Mouse (Mus musculus) limb, embryonic 15.5 days (tissue): ENCODE data around the gene Gdf15. TPM values are rescaled to one million over a fixed set of nuclear protein-coding genes. Genes with fewer than 3 reads are reported as not detected.

Experiments used
- ATAC-seq: fragments of 200-750 bp; cut with Nextera tagmentation; 2 replicates; pipeline ENCODE4 v1.8.0; 2017; ENCODE audit warnings: low read depth, moderate TSS enrichment; ENCODE audit not compliant: insufficient number of reproducible peaks, low FRiP score, low TSS enrichment
- H3K27ac ChIP-seq: fragments of 300-500 bp; sonication (generic); 2 replicates; pipeline ENCODE4 v1.5.1; 2015; ENCODE audit warnings: moderate library complexity, mild to moderate bottlenecking, inconsistent platforms
- H3K27me3 ChIP-seq: fragments of 300-500 bp; sonication (generic); 2 replicates; pipeline ENCODE4 v1.6.1; 2015; ENCODE audit warnings: inconsistent platforms
- H3K36me3 ChIP-seq: fragments of 300-500 bp; sonication (generic); 2 replicates; pipeline ENCODE4 v1.6.1; 2015; ENCODE audit warnings: inconsistent platforms
- H3K4me1 ChIP-seq: fragments of 300-500 bp; sonication (generic); 2 replicates; pipeline ENCODE4 v1.6.1; 2015; ENCODE audit warnings: inconsistent platforms
- H3K4me2 ChIP-seq: fragments of 300-500 bp; sonication (generic); 2 replicates; pipeline ENCODE4 v1.6.1; 2015; ENCODE audit warnings: mild to moderate bottlenecking, inconsistent platforms
- H3K4me3 ChIP-seq: fragments of 300-500 bp; sonication (generic); 2 replicates; pipeline ENCODE4 v1.5.1; 2015; ENCODE audit warnings: mild to moderate bottlenecking, inconsistent platforms
- H3K9ac ChIP-seq: fragments of 300-500 bp; sonication (generic); 2 replicates; pipeline ENCODE4 v1.6.1; 2015; ENCODE audit warnings: inconsistent platforms
- H3K9me3 ChIP-seq: fragments of 300-500 bp; sonication (generic); 2 replicates; pipeline ENCODE4 v1.6.1; 2016; ENCODE audit warnings: inconsistent platforms
- WGBS: fragments of 180-500 bp; shearing (Covaris S2); methylation state at CpG from one replicate; pipeline ENCODE4 v1.1.7; 2015; 5-methylcytosine and 5-hydroxymethylcytosine counted together
- polyA plus RNA-seq: library from polyadenylated mRNA; unstranded; fragments of >200 nt; fragmentation: Nextera tagmentation; extraction: Ambion mirVana; gene quantifications from 2 replicates; pipeline ENCODE4 v1.2.1, GENCODE M21; 2015

The Gdf15 gene
- polyA plus RNA-seq, 1 experiment from 2014 or later: 0.24 TPM

GRCm38 (mm10) chr8:70671615-70672324 is 39.5 kb upstream of the Gdf15 start:
- H3K4me1 ChIP-seq: peaks cover 18% of the 10 kb centered on the region
- WGBS: 72% methylated on average over 10 of the region's 10 CpGs
- no peaks in the 10 kb centered on the region for H3K27me3 ChIP-seq
- 0 out of 2 replicates have a peak, but pooled peaks cover 5% of the 10 kb centered on the region for H3K36me3 ChIP-seq
- H3K9ac ChIP-seq: no peak overlapping the region
- no peak overlapping the region for H3K4me2 ChIP-seq
- H3K9me3 ChIP-seq: no peaks in the 10 kb centered on the region
- H3K4me3 ChIP-seq: no peak overlapping the region
- no peak for ATAC-seq
- no peak overlapping the region for H3K27ac ChIP-seq

- no peaks in the 10 kb centered on the region for H3K9me3 ChIP-seq
- no peak overlapping the region for H3K4me2 ChIP-seq
- peak overlapping the region; percentile 22; the same call in 1 of the 2 replicates for H3K27ac ChIP-seq
- 67% methylated on average over 5 of the region's 5 CpGs for WGBS
- no peaks in the 10 kb centered on the region for H3K36me3 ChIP-seq
- no peak overlapping the region for H3K4me3 ChIP-seq
- H3K9ac ChIP-seq: no peak overlapping the region
- H3K27me3 ChIP-seq: no peaks in the 10 kb centered on the region
- no peak for ATAC-seq
- no peaks in the 10 kb centered on the region for H3K4me1 ChIP-seq
Measured at GRCm38 (mm10) chr8:70667071-70667470, 34.8 kb upstream of the Gdf15 start.

- Histone ChIP-seq H3K9ac (no peak overlapping the region), H3K4me1 (peaks cover under 1% of the 10 kb centered on the region), H3K27ac (no peak overlapping the region), H3K36me3 (no peaks in the 10 kb centered on the region), H3K9me3 (no peaks in the 10 kb centered on the region), H3K4me2 (no peak overlapping the region), H3K27me3 (no peaks in the 10 kb centered on the region), H3K4me3 (no peak overlapping the region)
- WGBS: 60% methylated on average over 2 of the region's 2 CpGs
- no peak for ATAC-seq
Measured at GRCm38 (mm10) chr8:70665599-70665998, 33.3 kb upstream of the Gdf15 start.

- no peak overlapping the region for H3K27ac ChIP-seq
- peaks cover 9% of the 10 kb centered on the region for H3K4me1 ChIP-seq
- no peak overlapping the region for H3K4me3 ChIP-seq
- no peak for ATAC-seq
- no peaks in the 10 kb centered on the region for H3K27me3 ChIP-seq
- H3K9me3 ChIP-seq: no peaks in the 10 kb centered on the region
- H3K36me3 ChIP-seq: no peaks in the 10 kb centered on the region
- H3K4me2 ChIP-seq: no peak overlapping the region
- no peak overlapping the region for H3K9ac ChIP-seq
- 54% methylated on average over 3 of the region's 3 CpGs for WGBS
Measured at GRCm38 (mm10) chr8:70664631-70665030, 32.4 kb upstream of the Gdf15 start.

- no peak for ATAC-seq
- WGBS: 72% methylated on average over 4 of the region's 4 CpGs
- H3K4me1 ChIP-seq: peaks cover 13% of the 10 kb centered on the region
Measured at GRCm38 (mm10) chr8:70663691-70664090, 31.4 kb upstream of the Gdf15 start.

GRCm38 (mm10) chr8:70660273-70660725 is 28.0 kb upstream of the Gdf15 start, which contains the start of gene Pgpep1:
Gene Pgpep1 (minus strand): TSS chr8:70660388.
- H3K9me3 ChIP-seq: no peaks in the 10 kb centered on the region
- no peaks in the 10 kb centered on the region for H3K27me3 ChIP-seq
- H3K27ac ChIP-seq: peak within 1 kb of the TSS; percentile 85
- peak within 1 kb of the TSS; percentile 73 for H3K4me3 ChIP-seq
- peaks cover 26% of the 10 kb centered on the region for H3K4me1 ChIP-seq
- peak; percentile 15; the same call in 1 of the 2 replicates for ATAC-seq
- peak within 1 kb of the TSS; percentile 92 for H3K4me2 ChIP-seq
- 3% methylated on average over 14 of the region's 14 CpGs for WGBS
- H3K9ac ChIP-seq: peak within 1 kb of the TSS; percentile 74
- peaks cover 16% of the 10 kb centered on the region for H3K36me3 ChIP-seq

More at GRCm38 (mm10) chr8:70663691-70664090, 31.4 kb upstream of the Gdf15 start:
- no peak overlapping the region for H3K27ac ChIP-seq
- H3K36me3 ChIP-seq: no peaks in the 10 kb centered on the region
- no peak overlapping the region for H3K4me2 ChIP-seq
- H3K9ac ChIP-seq: no peak overlapping the region
- H3K27me3 ChIP-seq: no peaks in the 10 kb centered on the region
- H3K4me3 ChIP-seq: no peak overlapping the region
- H3K9me3 ChIP-seq: no peaks in the 10 kb centered on the region

- no peaks in the 10 kb centered on the region for H3K27me3 ChIP-seq
- WGBS: under 1% methylated on average over 44 of the region's 44 CpGs
- peak overlapping the region; percentile 74 for H3K9ac ChIP-seq
- ATAC-seq: peak; percentile 96
- H3K4me2 ChIP-seq: peak overlapping the region; percentile 92
- peaks cover 26% of the 10 kb centered on the region for H3K4me1 ChIP-seq
- peaks cover 22% of the 10 kb centered on the region for H3K36me3 ChIP-seq
- peak overlapping the region; percentile 73 for H3K4me3 ChIP-seq
- peak overlapping the region; percentile 85 for H3K27ac ChIP-seq
- no peaks in the 10 kb centered on the region for H3K9me3 ChIP-seq
Measured at GRCm38 (mm10) chr8:70659604-70660272, 27.5 kb upstream of the Gdf15 start.

- WGBS: 2% methylated on average over 31 of the region's 31 CpGs
- peak; percentile 26 for ATAC-seq
- Histone ChIP-seq H3K4me2 (peak overlapping the region; percentile 92), H3K4me1 (peaks cover 26% of the 10 kb centered on the region), H3K36me3 (peaks cover 26% of the 10 kb centered on the region), H3K9me3 (no peaks in the 10 kb centered on the region), H3K9ac (peak overlapping the region; percentile 74), H3K4me3 (peak overlapping the region; percentile 73), H3K27ac (peak overlapping the region; percentile 79), H3K27me3 (no peaks in the 10 kb centered on the region)
Measured at GRCm38 (mm10) chr8:70658897-70659603, 26.8 kb upstream of the Gdf15 start.

- H3K4me1 ChIP-seq: peaks cover 26% of the 10 kb centered on the region
- no peak overlapping the region for H3K9ac ChIP-seq
- ATAC-seq: no peak
- peaks cover 29% of the 10 kb centered on the region for H3K36me3 ChIP-seq
- H3K4me3 ChIP-seq: no peak overlapping the region
- no peak overlapping the region for H3K4me2 ChIP-seq
- no peaks in the 10 kb centered on the region for H3K9me3 ChIP-seq
- H3K27me3 ChIP-seq: no peaks in the 10 kb centered on the region
- no peak overlapping the region for H3K27ac ChIP-seq
- WGBS: 85% methylated on average over 2 of the region's 2 CpGs
Measured at GRCm38 (mm10) chr8:70657739-70658138, 25.5 kb upstream of the Gdf15 start.

GRCm38 (mm10) chr8:70657214-70657613 is 25.0 kb upstream of the Gdf15 start:
- no peaks in the 10 kb centered on the region for H3K9me3 ChIP-seq
- H3K27ac ChIP-seq: no peak overlapping the region
- no peak overlapping the region for H3K4me2 ChIP-seq
- H3K4me3 ChIP-seq: no peak overlapping the region
- H3K36me3 ChIP-seq: peaks cover 34% of the 10 kb centered on the region
- no peaks in the 10 kb centered on the region for H3K27me3 ChIP-seq
- ATAC-seq: no peak
- peaks cover 26% of the 10 kb centered on the region for H3K4me1 ChIP-seq
- 87% methylated on average over 3 of the region's 3 CpGs for WGBS
- no peak overlapping the region for H3K9ac ChIP-seq

GRCm38 (mm10) chr8:70656193-70656790 is 24.0 kb upstream of the Gdf15 start:
- Histone ChIP-seq H3K27me3 (no peaks in the 10 kb centered on the region), H3K9ac (no peak overlapping the region), H3K4me3 (no peak overlapping the region), H3K9me3 (no peaks in the 10 kb centered on the region), H3K36me3 (peaks cover 44% of the 10 kb centered on the region), H3K4me1 (peaks cover 26% of the 10 kb centered on the region), H3K27ac (no peak overlapping the region), H3K4me2 (no peak overlapping the region)
- ATAC-seq: no peak
- 72% methylated on average over 13 of the region's 13 CpGs for WGBS
